Mouse (Mus musculus) urinary bladder, adult 2 months (tissue): ENCODE data around the gene Plce1. TPM values are rescaled to one million over a fixed set of nuclear protein-coding genes. Genes with fewer than 3 reads are reported as not detected.
"Not testable (repeated sequence)": the region's sequence is repeated elsewhere in the genome, so short reads cannot be mapped to it uniquely, and the experiment has no call there.

Experiments used
- DNase-seq: peaks from one replicate; pipeline ENCODE4 v3.0.0; 2022; ENCODE audit warnings: low spot score
- polyA plus RNA-seq: library from polyadenylated mRNA; depleted of rRNA; stranded (reverse); fragments of >200 nt; gene quantifications from 2 replicates; pipeline ENCODE4 v1.2.3, GENCODE M21; 2012

Gene Plce1
- polyA plus RNA-seq, 1 experiment: 16.2 TPM

DNA sequence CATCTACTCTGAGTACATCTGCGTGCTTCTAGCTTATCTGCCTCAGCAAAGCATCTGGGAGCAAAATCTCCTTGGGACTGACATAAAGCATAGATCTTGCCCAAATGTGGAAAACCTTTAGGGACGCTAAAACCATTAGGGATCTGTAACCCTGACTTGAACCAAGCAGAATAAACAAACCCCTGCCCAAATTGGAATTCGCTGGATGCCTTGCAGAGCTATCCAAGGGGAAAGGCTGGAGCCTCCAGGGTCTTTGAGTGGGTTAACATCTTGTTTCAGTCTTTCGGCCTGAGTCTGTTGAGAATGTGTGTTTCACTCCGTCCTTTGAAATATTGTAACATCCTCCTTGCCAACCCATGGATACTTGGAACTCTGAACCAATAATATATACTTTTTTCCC, 152.4 kb downstream of the Plce1 start:
- DNase-seq: no peak

DNA sequence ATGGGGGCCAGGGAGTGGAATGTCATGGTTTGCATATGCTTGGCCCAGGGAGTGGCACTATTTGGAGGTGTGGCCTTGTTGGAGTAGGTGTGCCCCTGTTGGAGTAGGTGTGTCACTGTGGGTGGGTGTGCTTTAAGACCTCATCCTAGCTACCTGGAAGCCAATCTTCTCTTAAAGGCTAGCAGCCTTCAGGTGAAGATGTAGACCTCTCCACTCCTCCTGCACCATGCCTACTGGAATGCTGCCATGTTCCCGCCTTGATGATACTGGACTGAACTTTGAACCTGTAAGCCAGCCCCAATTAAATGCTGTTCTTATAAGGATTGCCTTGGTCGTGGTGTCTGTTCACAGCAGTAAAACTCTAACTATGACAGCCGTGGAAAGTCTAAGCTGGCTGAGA, 158.1 kb downstream of the Plce1 start:
- DNase-seq: no peak

DNA sequence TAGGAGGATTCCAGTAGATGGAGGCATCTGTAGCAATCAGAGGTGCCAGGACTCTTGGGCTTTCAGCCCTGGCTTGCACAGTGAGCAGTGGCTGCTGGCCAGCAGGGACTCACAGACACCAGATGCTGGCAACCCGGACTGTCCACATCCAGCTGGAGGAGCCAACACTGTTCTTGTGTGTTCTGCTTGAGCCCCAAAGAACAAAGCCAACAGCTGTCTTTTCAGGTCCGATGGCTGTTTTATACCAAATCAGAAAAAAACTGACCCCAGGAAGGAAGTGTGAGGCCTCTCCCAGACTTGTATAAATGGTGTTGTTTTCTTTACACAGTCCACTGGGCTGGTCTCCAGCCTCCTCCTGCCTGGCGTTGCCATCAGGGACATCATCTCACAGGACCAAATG, 158.9 kb downstream of the Plce1 start:
- no peak for DNase-seq

- not testable (repeated sequence) for DNase-seq
Observed at GRCm38 (mm10) chr19:38642515-38642914, 161.6 kb downstream of the Plce1 start.

GRCm38 (mm10) chr19:38644871-38645595, 164.1 kb downstream of the Plce1 start:
- DNase-seq: no peak

DNA sequence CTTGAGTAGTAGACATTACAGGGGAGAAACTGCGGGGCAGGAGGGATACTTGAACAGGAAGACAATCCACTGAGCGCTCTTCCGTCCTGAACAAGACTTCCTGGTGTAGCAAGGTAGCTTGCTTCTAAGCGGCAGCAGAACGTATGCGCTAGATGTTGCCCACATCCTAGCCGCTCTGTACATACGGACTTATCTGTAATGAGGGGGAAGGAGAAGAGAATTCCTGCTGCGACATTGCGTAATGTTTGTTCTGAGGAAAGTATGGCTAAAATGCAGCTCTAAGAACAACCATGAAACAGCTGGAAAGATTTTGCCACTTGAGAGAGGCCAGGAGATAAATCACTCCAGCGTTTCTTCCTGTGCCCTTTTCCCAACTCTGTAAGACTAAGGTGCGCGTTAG, 177.1 kb downstream of the Plce1 start:
- no peak for DNase-seq

DNA sequence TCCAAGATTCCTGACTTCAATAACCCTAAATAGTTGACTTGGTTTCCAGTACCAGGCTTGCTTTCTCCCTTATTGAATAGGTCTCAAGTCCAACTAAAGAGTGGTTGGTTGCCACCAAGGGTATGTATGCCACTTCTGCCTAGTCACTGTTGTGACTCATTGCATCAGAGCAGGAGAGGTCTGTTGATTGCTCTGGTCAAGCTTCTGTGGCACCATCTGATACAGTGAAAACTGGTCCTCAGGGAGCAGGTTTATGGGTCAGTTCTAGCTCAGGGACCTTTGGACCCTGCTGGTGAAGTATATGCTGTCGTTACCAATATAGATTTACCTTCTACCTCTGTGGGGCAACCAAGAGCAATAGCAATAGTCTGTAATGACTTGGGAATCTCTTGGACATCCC, 184.5 kb downstream of the Plce1 start:
- DNase-seq: no peak

DNA sequence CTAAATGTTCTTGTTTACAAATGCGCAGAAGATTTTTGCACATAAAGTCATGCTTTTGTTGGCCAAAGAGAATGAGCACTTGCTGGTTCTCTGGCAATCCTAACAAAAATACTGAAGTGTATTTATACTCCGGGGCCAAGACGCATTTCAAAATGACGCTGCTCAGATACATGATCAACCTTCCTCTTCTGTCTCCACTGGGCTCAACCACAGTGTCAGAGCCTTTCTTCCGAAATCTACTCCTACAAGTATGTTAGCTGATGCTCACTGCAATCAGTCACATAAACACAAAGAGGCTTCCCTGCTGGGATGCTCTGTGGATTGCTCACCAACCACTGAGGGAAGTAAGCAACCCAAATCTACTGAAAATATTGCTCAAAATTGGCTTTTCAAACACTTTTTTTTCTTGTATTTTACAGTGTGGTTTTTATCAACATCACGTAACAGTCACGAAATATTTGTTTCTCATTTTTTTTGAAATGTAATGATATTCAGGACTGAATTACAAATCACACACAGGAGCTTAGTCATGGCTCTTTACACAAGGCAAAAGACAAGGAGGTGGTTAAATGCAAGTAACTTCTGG, 191.2 kb downstream of the Plce1 start:
- no peak for DNase-seq

GRCm38 (mm10) chr19:38673936-38674335, 193.0 kb downstream of the Plce1 start:
- DNase-seq: no peak

DNA sequence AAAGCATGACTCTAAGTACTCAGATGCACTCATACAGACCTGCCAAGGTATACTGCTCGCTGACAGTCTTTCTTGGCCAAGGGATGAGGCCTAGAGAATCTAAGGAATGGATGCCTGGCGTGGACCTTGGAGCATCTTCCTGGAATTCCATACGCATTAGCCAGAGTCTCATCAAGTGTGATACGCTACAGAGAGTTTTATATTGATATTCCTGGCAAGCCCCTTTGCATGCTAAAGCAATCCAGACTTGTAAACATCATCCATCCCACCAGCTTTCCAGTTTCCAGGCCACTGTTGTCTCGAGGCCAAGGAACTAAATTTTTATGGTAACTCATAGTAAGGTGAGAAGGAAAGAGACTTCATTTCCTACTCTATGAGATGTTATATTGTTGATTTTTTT, 197.7 kb downstream of the Plce1 start:
- no peak for DNase-seq

DNA sequence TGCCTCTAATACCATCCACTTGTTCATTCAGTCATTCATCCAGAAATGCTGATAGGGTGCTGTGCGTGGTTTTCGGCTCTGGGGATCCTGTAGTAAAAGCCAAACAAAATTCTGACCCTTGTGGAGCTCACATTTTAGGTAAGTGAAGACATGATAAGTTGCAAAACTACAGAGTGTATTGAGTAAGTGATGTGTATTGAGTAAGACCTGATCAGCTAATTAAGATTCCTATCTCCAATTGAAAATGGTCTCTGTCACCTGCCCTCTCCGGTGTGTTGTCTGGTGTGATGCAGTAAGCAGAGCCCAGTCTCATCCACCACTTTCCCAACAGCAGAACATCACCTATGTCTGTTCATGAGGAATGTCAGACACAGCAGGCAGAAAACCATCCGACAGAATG, 198.6 kb downstream of the Plce1 start:
- no peak for DNase-seq

DNA sequence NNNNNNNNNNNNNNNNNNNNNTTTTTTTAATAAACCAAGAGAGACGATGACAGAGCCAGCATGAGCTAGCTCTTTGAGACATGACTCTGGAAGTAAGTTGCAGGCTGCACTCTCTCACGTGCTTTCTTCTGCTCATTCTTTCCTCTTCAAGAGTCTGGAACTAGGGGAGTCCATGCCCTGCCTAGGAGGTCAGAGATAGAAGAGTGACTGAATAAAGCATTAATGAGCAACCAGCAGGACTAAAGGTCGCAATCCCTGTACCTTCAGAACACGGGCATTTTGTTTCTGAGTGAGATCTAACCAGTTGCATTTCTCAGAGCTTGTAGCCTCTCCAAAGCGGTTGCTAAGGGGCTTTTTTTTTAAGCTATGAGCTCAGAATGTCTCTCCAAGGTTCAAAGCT, 206.4 kb downstream of the Plce1 start:
- DNase-seq: no peak

- DNase-seq: no peak
Observed at GRCm38 (mm10) chr19:38688741-38689507, 208.0 kb downstream of the Plce1 start.

DNA sequence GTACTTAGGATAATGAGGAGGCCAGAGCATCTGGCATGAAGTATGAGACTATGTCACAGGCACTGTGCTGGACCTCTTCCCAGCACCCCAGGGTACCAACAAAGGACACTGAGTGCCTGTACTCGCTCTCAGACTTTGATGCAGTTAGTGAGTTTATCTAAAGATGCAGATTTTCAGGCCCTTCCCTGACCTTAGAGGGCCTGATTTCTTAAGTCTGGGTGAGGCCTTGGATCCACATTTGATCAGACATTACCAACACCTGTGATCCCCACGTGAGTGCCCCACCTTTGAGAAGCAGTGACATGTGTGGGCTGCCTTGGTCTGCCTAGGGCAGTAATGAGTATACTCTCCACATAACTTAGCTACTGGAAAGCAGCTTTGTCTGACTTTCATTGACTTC, 209.4 kb downstream of the Plce1 start:
- no peak for DNase-seq

GRCm38 (mm10) chr19:38691533-38691932, 210.6 kb downstream of the Plce1 start:
- DNase-seq: no peak

DNA sequence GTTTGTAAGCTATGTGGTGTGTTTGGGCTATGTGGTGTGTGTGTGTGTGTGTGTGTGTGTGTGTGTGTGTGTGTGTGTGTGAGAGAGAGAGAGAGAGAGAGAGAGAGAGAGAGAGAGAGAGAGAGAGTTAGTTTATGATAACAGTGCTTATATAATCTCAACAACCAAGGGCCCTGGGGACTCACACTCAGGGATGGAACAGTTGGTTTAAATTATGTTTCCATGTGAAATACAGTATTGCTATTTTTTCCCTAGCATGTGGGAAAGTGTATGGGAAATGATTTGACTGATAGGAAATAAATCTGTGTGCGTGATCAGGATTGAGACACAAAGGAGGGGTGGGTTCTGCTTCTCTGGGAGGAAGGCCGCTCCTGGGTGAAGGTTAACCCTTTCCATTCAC, 212.4 kb downstream of the Plce1 start:
- DNase-seq: no peak

GRCm38 (mm10) chr19:38693769-38694168, 212.9 kb downstream of the Plce1 start:
- no peak for DNase-seq

- no peak for DNase-seq
Observed at GRCm38 (mm10) chr19:38701776-38702175, 220.9 kb downstream of the Plce1 start.

- no peak for DNase-seq
Observed at GRCm38 (mm10) chr19:38704742-38705141, 223.8 kb downstream of the Plce1 start.

- no peak for DNase-seq
Observed at GRCm38 (mm10) chr19:38705244-38705643, 224.3 kb downstream of the Plce1 start.

GRCm38 (mm10) chr19:38706449-38706848, 225.5 kb downstream of the Plce1 start:
- no peak for DNase-seq

DNA sequence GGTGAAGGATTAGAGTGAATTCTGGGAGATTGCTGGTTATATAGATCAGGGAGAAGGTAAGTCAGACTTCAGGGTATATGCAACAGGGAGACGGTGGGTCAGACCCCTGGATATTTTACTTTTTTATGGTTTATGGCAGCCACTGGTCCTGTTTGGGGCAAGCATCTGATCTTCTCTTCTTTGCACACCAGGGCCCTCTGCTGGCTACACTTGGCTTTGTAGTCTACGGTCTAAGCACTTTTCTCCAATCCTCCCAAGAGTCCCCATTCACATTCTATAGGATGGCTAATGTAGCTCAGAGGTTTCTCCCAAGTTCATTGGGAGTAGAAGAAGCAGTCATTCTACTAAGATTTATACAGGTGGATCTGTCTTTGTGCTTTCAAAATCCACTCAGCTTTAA, 228.5 kb downstream of the Plce1 start:
- no peak for DNase-seq

DNA sequence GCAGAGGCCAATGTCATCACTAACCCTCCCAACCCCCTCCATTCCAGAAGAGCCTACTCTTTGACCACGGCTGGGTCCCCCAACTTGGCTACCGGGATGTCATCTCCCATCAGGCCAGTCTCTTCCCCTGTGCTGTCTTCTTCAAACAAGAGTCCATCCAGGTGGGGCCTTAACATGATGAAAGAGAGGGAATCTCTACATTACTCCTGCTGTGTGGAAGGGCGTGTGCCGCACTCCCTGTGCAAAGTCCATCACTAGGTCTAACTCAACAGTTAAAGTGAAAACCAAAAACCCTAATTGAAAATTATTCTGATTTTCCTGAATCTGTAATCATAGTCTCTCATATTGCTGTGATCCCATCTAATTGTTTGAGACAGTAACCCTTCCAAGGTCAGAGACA, 240.9 kb downstream of the Plce1 start:
- DNase-seq: no peak
